Mouse (Mus musculus) stomach, embryonic 14.5 days (tissue): ENCODE data around the gene Samd5. TPM values are rescaled to one million over a fixed set of nuclear protein-coding genes. Genes with fewer than 3 reads are reported as not detected.

Experiments
- ATAC-seq: fragments of 200-750 bp; cut with Nextera tagmentation; 2 replicates; pipeline ENCODE4 v1.8.0; 2017; ENCODE audit warnings: low read depth, moderate TSS enrichment; ENCODE audit not compliant: insufficient number of reproducible peaks, insufficient read depth, low FRiP score
- H3K27ac ChIP-seq: fragments of 300-500 bp; sonication (generic); 2 replicates; pipeline ENCODE4 v1.5.1; 2014; ENCODE audit warnings: mild to moderate bottlenecking, low read length, moderate library complexity, mixed read lengths
- H3K27me3 ChIP-seq: fragments of 300-500 bp; sonication (generic); 2 replicates; pipeline ENCODE4 v1.6.1; 2014; ENCODE audit warnings: low read length, control low read depth, mixed read lengths; ENCODE audit not compliant: control insufficient read depth, insufficient read depth
- H3K36me3 ChIP-seq: fragments of 300-500 bp; sonication (generic); 2 replicates; pipeline ENCODE4 v1.6.1; 2014; ENCODE audit warnings: mild to moderate bottlenecking, control low read depth, low read length, moderate library complexity, mixed read lengths; ENCODE audit not compliant: control insufficient read depth, insufficient read depth
- H3K4me1 ChIP-seq: fragments of 300-500 bp; sonication (generic); 2 replicates; pipeline ENCODE4 v1.6.1; 2014; ENCODE audit warnings: low read length, control low read depth, mixed read lengths; ENCODE audit not compliant: control insufficient read depth, insufficient read depth
- H3K4me2 ChIP-seq: fragments of 300-500 bp; sonication (generic); replicated peaks from 2 replicates; pipeline ENCODE4 v1.6.1; 2014; ENCODE audit warnings: low read depth, low read length, control low read depth
- H3K4me3 ChIP-seq: fragments of 300-500 bp; sonication (generic); 2 replicates; pipeline ENCODE4 v1.5.1; 2014; ENCODE audit warnings: low read depth, low read length, control low read depth
- H3K9ac ChIP-seq: fragments of 300-500 bp; sonication (generic); replicated peaks from 2 replicates; pipeline ENCODE4 v1.6.1; 2014; ENCODE audit warnings: low read depth, mild to moderate bottlenecking, control low read depth, low read length, moderate library complexity, mixed read lengths
- H3K9me3 ChIP-seq: fragments of 300-500 bp; sonication (generic); 2 replicates; pipeline ENCODE4 v1.6.1; 2016; ENCODE audit warnings: low read depth, low read length, control low read depth; ENCODE audit not compliant: control insufficient read depth
- WGBS: fragments of 180-500 bp; shearing (Covaris S2); extraction: QIAGEN DNeasy Blood & Tissue Kit; methylation state at CpG from one replicate; pipeline ENCODE4 v1.1.7; 2014; 5-methylcytosine and 5-hydroxymethylcytosine counted together
- polyA plus RNA-seq: library from polyadenylated mRNA; unstranded; fragments of >200 nt; fragmentation: Nextera tagmentation; extraction: Ambion mirVana; gene quantifications from 2 replicates; pipeline ENCODE4 v1.2.1, GENCODE M21; 2014

Gene Samd5
- polyA plus RNA-seq = 16.0 and 18.3 TPM in 2 replicates

- Histone ChIP-seq H3K36me3 (no peaks in the 10 kb centered on the region), H3K9me3 (no peaks in the 10 kb centered on the region), H3K4me2 (peak within 1 kb of the TSS; percentile 87), H3K9ac (peak within 1 kb of the TSS; percentile 62), H3K27me3 (no peaks in the 10 kb centered on the region), H3K4me1 (peaks cover 9% of the 10 kb centered on the region; the same call in 1 of the 2 replicates), H3K27ac (peak within 1 kb of the TSS; percentile 79), H3K4me3 (peak within 1 kb of the TSS; percentile 82)
- under 1% methylated on average over 91 of the region's 91 CpGs for WGBS
- ATAC-seq = peak; percentile 77
These were observed at the start of gene Samd5 for GRCm38 (mm10) chr10:9674561-9675521. TSS of gene Samd5 (minus strand) at chr10:9675208.

DNA sequence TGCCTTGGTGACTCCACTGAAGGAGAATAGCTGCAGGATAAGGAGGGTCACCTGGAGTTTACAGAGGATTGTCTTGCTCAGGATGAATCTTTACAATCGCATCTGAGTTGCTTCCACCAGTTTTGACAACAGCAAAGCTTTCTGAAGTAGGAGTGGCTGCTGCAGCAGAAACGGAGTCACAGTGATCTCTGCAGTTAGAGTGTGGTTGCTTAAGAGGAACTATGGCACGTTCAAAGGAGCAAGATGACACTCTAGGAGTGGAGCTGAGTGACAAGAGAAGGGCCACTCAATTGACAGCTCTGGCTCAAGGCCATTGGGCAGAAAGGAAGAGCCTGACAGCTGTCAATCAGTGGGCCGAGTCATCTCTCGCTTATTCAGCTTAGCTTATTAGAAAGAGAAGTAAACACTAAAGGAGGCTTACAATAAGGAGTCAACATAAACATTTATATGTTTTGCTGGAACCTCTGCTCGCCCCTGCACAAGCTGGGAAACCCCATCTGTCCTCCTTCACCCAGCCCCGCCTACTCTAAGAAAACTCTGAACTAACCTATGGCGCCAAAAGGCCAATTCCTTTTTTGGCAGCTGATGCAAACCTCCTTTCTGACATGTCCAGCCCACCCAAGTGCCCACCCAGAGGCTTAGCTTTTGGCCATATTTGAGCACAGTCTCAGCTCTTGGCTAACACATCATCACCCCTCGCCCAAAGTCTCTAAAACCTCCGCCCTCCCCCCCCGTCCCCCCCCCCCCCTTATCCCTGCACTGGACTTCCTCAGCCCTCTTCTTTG, 47.7 kb upstream of the Samd5 start:
- WGBS = 68% methylated on average over 11 of the region's 11 CpGs
- no peak for ATAC-seq
- H3K9me3 ChIP-seq = no peaks in the 10 kb centered on the region
- H3K4me1 ChIP-seq = peaks cover 5% of the 10 kb centered on the region
- H3K4me3 ChIP-seq = no peak overlapping the region
- no peak overlapping the region for H3K27ac ChIP-seq
- no peak overlapping the region for H3K9ac ChIP-seq
- no peaks in the 10 kb centered on the region for H3K36me3 ChIP-seq
- H3K4me2 ChIP-seq = no peak overlapping the region
- H3K27me3 ChIP-seq = no peaks in the 10 kb centered on the region

- WGBS = 62% methylated on average over 5 of the region's 5 CpGs
- Histone ChIP-seq H3K9me3 (no peaks in the 10 kb centered on the region), H3K4me1 (peaks cover 6% of the 10 kb centered on the region), H3K4me2 (no peak overlapping the region), H3K27ac (no peak overlapping the region), H3K9ac (no peak overlapping the region), H3K4me3 (no peak overlapping the region), H3K27me3 (no peaks in the 10 kb centered on the region), H3K36me3 (no peaks in the 10 kb centered on the region)
- no peak for ATAC-seq
These were observed 45.0 kb upstream of the Samd5 start for GRCm38 (mm10) chr10:9720027-9720426.

DNA sequence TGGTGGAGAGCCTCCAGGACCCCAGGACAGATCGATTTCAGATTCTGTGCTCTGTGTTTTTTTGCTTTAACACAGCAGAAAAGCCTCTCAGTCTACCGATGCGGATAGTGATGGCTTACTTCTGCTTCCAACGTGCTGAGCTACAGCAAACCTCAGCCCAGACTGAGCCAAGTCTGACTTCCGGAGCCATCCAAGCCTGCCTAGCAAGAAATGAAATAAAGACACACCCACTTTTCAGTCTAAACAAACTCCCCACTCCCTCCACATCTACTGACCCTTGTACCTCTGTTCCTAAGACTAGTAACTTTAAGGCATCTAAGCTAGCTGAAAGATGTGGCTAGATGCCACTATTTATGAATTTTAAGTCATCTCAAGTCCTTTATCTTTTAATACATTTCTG, 43.1 kb upstream of the Samd5 start:
- no peaks in the 10 kb centered on the region for H3K27me3 ChIP-seq
- no peaks in the 10 kb centered on the region for H3K9me3 ChIP-seq
- 39% methylated on average over 5 of the region's 5 CpGs for WGBS
- H3K4me2 ChIP-seq = no peak overlapping the region
- peak overlapping the region; percentile 71; the same call in 1 of the 2 replicates for H3K27ac ChIP-seq
- H3K36me3 ChIP-seq = no peaks in the 10 kb centered on the region
- ATAC-seq = peak; percentile 74
- H3K4me3 ChIP-seq = no peak overlapping the region
- peaks cover 6% of the 10 kb centered on the region for H3K4me1 ChIP-seq
- no peak overlapping the region for H3K9ac ChIP-seq

DNA sequence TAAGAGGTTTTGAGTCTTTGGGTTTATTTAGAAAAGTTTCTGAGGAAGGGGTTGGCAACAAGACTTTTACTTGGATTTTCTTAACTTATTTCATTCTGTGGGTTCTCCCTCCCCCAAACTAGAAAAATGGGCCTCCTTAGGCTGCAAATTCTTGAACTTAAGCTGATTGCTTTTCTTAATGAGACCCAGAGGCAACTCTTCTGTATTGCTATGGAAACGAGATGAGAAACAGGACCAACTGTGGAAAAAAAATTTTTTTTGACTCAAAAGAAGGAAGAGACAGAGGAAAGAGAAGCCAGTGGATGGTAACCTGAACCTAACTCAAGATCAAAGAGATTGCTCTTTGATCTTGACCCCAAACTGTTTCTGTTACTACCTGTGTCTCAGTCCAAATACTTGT, 29.9 kb upstream of the Samd5 start:
- no peaks in the 10 kb centered on the region for H3K36me3 ChIP-seq
- no peak overlapping the region for H3K4me3 ChIP-seq
- no peaks in the 10 kb centered on the region for H3K9me3 ChIP-seq
- H3K4me2 ChIP-seq = no peak overlapping the region
- H3K27me3 ChIP-seq = no peaks in the 10 kb centered on the region
- WGBS = 72% methylated on average over 1 of the region's 1 CpGs
- ATAC-seq = no peak
- H3K4me1 ChIP-seq = no peaks in the 10 kb centered on the region
- H3K27ac ChIP-seq = no peak overlapping the region
- no peak overlapping the region for H3K9ac ChIP-seq

DNA sequence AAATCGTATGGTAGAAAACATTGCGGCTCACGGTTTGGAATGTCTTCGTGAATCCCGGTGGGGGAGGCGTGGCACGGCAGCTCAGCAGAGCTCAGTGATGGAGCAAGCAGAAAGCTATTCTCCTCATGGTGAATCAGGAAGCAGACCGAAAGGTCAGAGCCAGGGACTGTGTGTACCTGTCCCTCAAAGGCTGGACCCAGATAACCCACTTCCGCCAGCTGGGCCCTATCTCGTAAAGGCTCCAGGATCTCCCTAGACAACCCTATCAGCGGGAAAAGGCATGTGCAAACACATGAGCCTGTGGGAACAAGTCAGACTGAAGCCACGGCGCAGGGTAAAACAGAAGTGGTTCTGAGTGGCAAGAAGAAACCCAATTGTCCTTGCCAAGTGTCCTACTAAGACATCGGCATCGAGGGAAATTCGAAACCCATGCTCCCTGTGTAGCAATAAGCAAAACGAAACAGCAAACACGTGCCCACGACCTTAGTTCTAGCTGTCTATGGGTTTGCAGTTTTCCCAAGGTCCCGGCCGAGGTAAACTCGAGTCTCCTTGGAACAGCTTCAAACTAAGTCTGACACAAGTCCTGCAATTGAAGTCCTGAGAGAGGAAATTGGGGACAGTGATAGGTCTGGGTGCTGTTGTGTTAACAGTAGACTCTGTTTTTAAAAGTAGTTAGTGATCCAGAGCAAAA, 24.2 kb upstream of the Samd5 start:
- Histone ChIP-seq H3K9me3 (no peaks in the 10 kb centered on the region), H3K4me2 (no peak overlapping the region), H3K27me3 (no peaks in the 10 kb centered on the region), H3K27ac (no peak overlapping the region), H3K36me3 (no peaks in the 10 kb centered on the region), H3K9ac (no peak overlapping the region), H3K4me3 (no peak overlapping the region), H3K4me1 (no peaks in the 10 kb centered on the region)
- peak; percentile 84 for ATAC-seq
- WGBS = 75% methylated on average over 22 of the region's 22 CpGs

GRCm38 (mm10) chr10:9698141-9698540, 23.1 kb upstream of the Samd5 start:
- ATAC-seq = no peak
- Histone ChIP-seq H3K27ac (no peak overlapping the region), H3K4me2 (no peak overlapping the region), H3K36me3 (no peaks in the 10 kb centered on the region), H3K9me3 (no peaks in the 10 kb centered on the region), H3K4me1 (no peaks in the 10 kb centered on the region), H3K9ac (no peak overlapping the region), H3K27me3 (no peaks in the 10 kb centered on the region), H3K4me3 (no peak overlapping the region)
- WGBS = 86% methylated on average over 9 of the region's 9 CpGs

GRCm38 (mm10) chr10:9696543-9697141, 21.6 kb upstream of the Samd5 start:
- no peaks in the 10 kb centered on the region for H3K36me3 ChIP-seq
- 49% methylated on average over 6 of the region's 6 CpGs for WGBS
- H3K4me1 ChIP-seq = no peaks in the 10 kb centered on the region
- no peaks in the 10 kb centered on the region for H3K9me3 ChIP-seq
- no peak overlapping the region for H3K9ac ChIP-seq
- H3K4me3 ChIP-seq = no peak overlapping the region
- no peak overlapping the region for H3K27ac ChIP-seq
- no peak for ATAC-seq
- H3K4me2 ChIP-seq = no peak overlapping the region
- no peaks in the 10 kb centered on the region for H3K27me3 ChIP-seq
